Mouse (Mus musculus) olfactory bulb, adult 2 months (tissue): ENCODE data around the gene Dph6.

Source experiments
- CTCF ChIP-seq: fragments of 200-500 bp; IDR thresholded peaks from 2 replicates; pipeline ENCODE4 v1.5.1; 2012; ENCODE audit warnings: low read depth, mild to moderate bottlenecking, low read length, moderate library complexity; ENCODE audit not compliant: insufficient read depth
- POLR2A ChIP-seq: fragments of 200-500 bp; IDR thresholded peaks from 2 replicates; pipeline ENCODE4 v1.6.1; 2012; ENCODE audit warnings: mild to moderate bottlenecking, low read depth, low read length, moderate library complexity; ENCODE audit not compliant: insufficient read depth

GRCm38 (mm10) chr2:114611576-114611975 is 43.2 kb downstream of the Dph6 start:
- TF ChIP-seq CTCF (no peak), POLR2A (no peak)
